Mouse (Mus musculus) kidney, embryonic 14.5 days (tissue): ENCODE measurements at regions not wholly inside any gene's neighbourhood (a gene's known extent, or its start where the extent isn't known, plus 50 kb on each side); places are given as distances from the start of the nearest gene placed in this dataset.

Experiments
- ATAC-seq: fragments of 200-750 bp; cut with Nextera tagmentation; 2 replicates; pipeline ENCODE4 v1.8.0; 2017; ENCODE audit warnings: moderate number of reproducible peaks, mild to moderate bottlenecking, moderate TSS enrichment, moderate library complexity; ENCODE audit not compliant: low FRiP score, low TSS enrichment
- H3K27ac ChIP-seq: fragments of 300-500 bp; sonication (generic); 2 replicates; pipeline ENCODE4 v1.5.1; 2014; ENCODE audit warnings: low read depth, mild to moderate bottlenecking, low read length, moderate library complexity, mixed read lengths
- H3K27me3 ChIP-seq: fragments of 300-500 bp; sonication (generic); 2 replicates; pipeline ENCODE4 v1.6.1; 2014; ENCODE audit warnings: mild to moderate bottlenecking, low read length; ENCODE audit not compliant: control insufficient read depth, insufficient read depth
- H3K36me3 ChIP-seq: fragments of 300-500 bp; sonication (generic); 2 replicates; pipeline ENCODE4 v1.6.1; 2014; ENCODE audit warnings: low read length, mixed read lengths; ENCODE audit not compliant: control insufficient read depth, insufficient read depth
- H3K4me1 ChIP-seq: fragments of 300-500 bp; sonication (generic); 2 replicates; pipeline ENCODE4 v1.6.1; 2014; ENCODE audit warnings: low read length, mixed read lengths; ENCODE audit not compliant: control insufficient read depth, insufficient read depth
- H3K4me2 ChIP-seq: fragments of 300-500 bp; sonication (generic); replicated peaks from 2 replicates; pipeline ENCODE4 v1.6.1; 2014; ENCODE audit warnings: low read depth, mild to moderate bottlenecking, low read length
- H3K4me3 ChIP-seq: fragments of 300-500 bp; sonication (generic); 2 replicates; pipeline ENCODE4 v1.5.1; 2014; ENCODE audit warnings: mild to moderate bottlenecking, low read length
- H3K9ac ChIP-seq: fragments of 300-500 bp; sonication (generic); 2 replicates; pipeline ENCODE4 v1.6.1; 2014; ENCODE audit warnings: low read depth, mild to moderate bottlenecking, low read length, moderate library complexity
- H3K9me3 ChIP-seq: fragments of 300-500 bp; sonication (generic); 2 replicates; pipeline ENCODE4 v1.6.1; 2016; ENCODE audit warnings: low read length; ENCODE audit not compliant: control insufficient read depth
- WGBS: fragments of 180-500 bp; shearing (Covaris S2); extraction: QIAGEN DNeasy Blood & Tissue Kit; methylation state at CpG from one replicate; pipeline ENCODE4 v1.1.7; 2014; 5-methylcytosine and 5-hydroxymethylcytosine counted together

- Histone ChIP-seq H3K36me3 (no peaks in the 10 kb centered on the region), H3K27ac (no peak overlapping the region), H3K4me2 (no peak overlapping the region), H3K27me3 (no peaks in the 10 kb centered on the region), H3K9me3 (no peaks in the 10 kb centered on the region), H3K9ac (no peak overlapping the region), H3K4me3 (no peak overlapping the region), H3K4me1 (peaks cover 12% of the 10 kb centered on the region; the same call in 1 of the 2 replicates)
- 70% methylated on average over 11 of the region's 11 CpGs for WGBS
- ATAC-seq: 0 out of 2 replicates have a peak, but pooled peaks have one; percentile 39
These were observed 77.4 kb upstream of the Spin1 start for GRCm38 (mm10) chr13:51023271-51023670.

GRCm38 (mm10) chr13:51026311-51026918 lies 74.3 kb upstream of the Spin1 start:
- 0 out of 2 replicates have a peak, but pooled peaks cover 11% of the 10 kb centered on the region for H3K4me1 ChIP-seq
- WGBS: 64% methylated on average over 6 of the region's 6 CpGs
- H3K4me2 ChIP-seq: no peak overlapping the region
- H3K4me3 ChIP-seq: no peak overlapping the region
- no peaks in the 10 kb centered on the region for H3K9me3 ChIP-seq
- H3K9ac ChIP-seq: no peak overlapping the region
- ATAC-seq: no peak
- no peak overlapping the region for H3K27ac ChIP-seq
- H3K27me3 ChIP-seq: no peaks in the 10 kb centered on the region
- no peaks in the 10 kb centered on the region for H3K36me3 ChIP-seq

GRCm38 (mm10) chr13:51037850-51038450 lies 62.7 kb upstream of the Spin1 start:
- H3K27me3 ChIP-seq: no peaks in the 10 kb centered on the region
- H3K9ac ChIP-seq: no peak overlapping the region
- 80% methylated on average over 13 of the region's 13 CpGs for WGBS
- no peaks in the 10 kb centered on the region for H3K36me3 ChIP-seq
- 0 out of 2 replicates have a peak, but pooled peaks cover 5% of the 10 kb centered on the region for H3K9me3 ChIP-seq
- H3K27ac ChIP-seq: no peak overlapping the region
- H3K4me3 ChIP-seq: no peak overlapping the region
- no peak for ATAC-seq
- H3K4me2 ChIP-seq: no peak overlapping the region
- no peaks in the 10 kb centered on the region for H3K4me1 ChIP-seq

- no peak overlapping the region for H3K4me3 ChIP-seq
- peaks cover 12% of the 10 kb centered on the region; the same call in 1 of the 2 replicates for H3K9me3 ChIP-seq
- H3K9ac ChIP-seq: no peak overlapping the region
- no peaks in the 10 kb centered on the region for H3K36me3 ChIP-seq
- ATAC-seq: no peak
- no peak overlapping the region for H3K4me2 ChIP-seq
- 88% methylated on average over 4 of the region's 4 CpGs for WGBS
- H3K27ac ChIP-seq: no peak overlapping the region
- no peaks in the 10 kb centered on the region for H3K4me1 ChIP-seq
- H3K27me3 ChIP-seq: no peaks in the 10 kb centered on the region
These were observed 61.7 kb upstream of the Spin1 start for GRCm38 (mm10) chr13:51038955-51039354.

- Histone ChIP-seq H3K9ac (no peak overlapping the region), H3K9me3 (peaks cover 12% of the 10 kb centered on the region; the same call in 1 of the 2 replicates), H3K36me3 (no peaks in the 10 kb centered on the region), H3K4me3 (no peak overlapping the region), H3K4me1 (no peaks in the 10 kb centered on the region), H3K4me2 (no peak overlapping the region), H3K27me3 (no peaks in the 10 kb centered on the region), H3K27ac (no peak overlapping the region)
- ATAC-seq: no peak
- WGBS: 38% methylated on average over 2 of the region's 2 CpGs
These were observed 59.6 kb upstream of the Spin1 start for GRCm38 (mm10) chr13:51041121-51041520.

GRCm38 (mm10) chr13:51042881-51043402 lies 57.7 kb upstream of the Spin1 start:
- 90% methylated on average over 9 of the region's 9 CpGs for whole genome bisulfite sequencing
- H3K27ac ChIP-seq: no peak overlapping the region

More at GRCm38 (mm10) chr13:51042881-51043402, 57.7 kb upstream of the Spin1 start:
- peaks cover 12% of the 10 kb centered on the region; the same call in 1 of the 2 replicates for H3K9me3 ChIP-seq
- no peaks in the 10 kb centered on the region for H3K4me1 ChIP-seq
- H3K9ac ChIP-seq: no peak overlapping the region
- no peaks in the 10 kb centered on the region for H3K27me3 ChIP-seq
- H3K4me3 ChIP-seq: no peak overlapping the region
- no peaks in the 10 kb centered on the region for H3K36me3 ChIP-seq
- no peak for ATAC-seq
- H3K4me2 ChIP-seq: no peak overlapping the region
